Mouse (Mus musculus) liver, embryonic 16.5 days (tissue): Measurements from ENCODE around the gene Mei1. TPM values are rescaled to one million over a fixed set of nuclear protein-coding genes. Genes with fewer than 3 reads are reported as not detected.
A peak's percentile ranks its signal among the peaks of the same experiment; 100 is the strongest.

ENCODE experiments used
- ATAC-seq: fragments of 200-750 bp; cut with Nextera tagmentation; 2 replicates; pipeline ENCODE4 v1.8.0; 2017; ENCODE audit warnings: low read depth, mild to moderate bottlenecking, moderate number of reproducible peaks, moderate library complexity
- H3K27ac ChIP-seq: fragments of 300-500 bp; sonication (generic); 2 replicates; pipeline ENCODE4 v1.5.1; 2014; ENCODE audit warnings: mild to moderate bottlenecking, low read length
- H3K27me3 ChIP-seq: fragments of 300-500 bp; sonication (generic); 2 replicates; pipeline ENCODE4 v1.6.1; 2014; ENCODE audit warnings: low read depth, low read length, mixed read lengths; ENCODE audit not compliant: control insufficient read depth, insufficient read depth
- H3K36me3 ChIP-seq: fragments of 300-500 bp; sonication (generic); 2 replicates; pipeline ENCODE4 v1.6.1; 2014; ENCODE audit warnings: mild to moderate bottlenecking; ENCODE audit not compliant: control insufficient read depth, insufficient read depth
- H3K4me1 ChIP-seq: fragments of 300-500 bp; sonication (generic); 2 replicates; pipeline ENCODE4 v1.6.1; 2014; ENCODE audit warnings: low read depth, low read length, mixed read lengths; ENCODE audit not compliant: control insufficient read depth
- H3K4me2 ChIP-seq: fragments of 300-500 bp; sonication (generic); 2 replicates; pipeline ENCODE4 v1.6.1; 2014; ENCODE audit warnings: low read depth, low read length, mixed read lengths
- H3K4me3 ChIP-seq: fragments of 300-500 bp; sonication (generic); 2 replicates; pipeline ENCODE4 v1.5.1; 2014; ENCODE audit warnings: low read depth, mild to moderate bottlenecking, low read length
- H3K9ac ChIP-seq: fragments of 300-500 bp; sonication (generic); 2 replicates; pipeline ENCODE4 v1.6.1; 2014; ENCODE audit warnings: low read depth, low read length
- H3K9me3 ChIP-seq: fragments of 300-500 bp; sonication (generic); replicated peaks from 2 replicates; pipeline ENCODE4 v1.6.1; 2016; ENCODE audit warnings: low read length; ENCODE audit not compliant: control insufficient read depth
- WGBS: fragments of 180-500 bp; shearing (Covaris S2); extraction: QIAGEN DNeasy Blood & Tissue Kit; methylation state at CpG from one replicate; pipeline ENCODE4 v1.1.7; 2014; ENCODE audit not compliant: insufficient replicate concordance; 5-methylcytosine and 5-hydroxymethylcytosine counted together
- polyA plus RNA-seq: library from polyadenylated mRNA; unstranded; fragments of >200 nt; fragmentation: Nextera tagmentation; extraction: Ambion mirVana; gene quantifications from 2 replicates; pipeline ENCODE4 v1.2.1, GENCODE M21; 2015

Gene Mei1
- polyA plus RNA-seq, 1 experiment from 2014 or later: not detected

GRCm38 (mm10) chr15:82152435-82152834 is 82.6 kb downstream of the Mei1 start:
- Histone ChIP-seq H3K4me3 (no peak overlapping the region), H3K4me2 (no peak overlapping the region)

GRCm38 (mm10) chr15:82156298-82156697 is 86.5 kb downstream of the Mei1 start:
- 34% methylated on average over 6 of the region's 6 CpGs for WGBS
- peaks cover 28% of the 10 kb centered on the region for H3K4me1 ChIP-seq
- no peaks in the 10 kb centered on the region for H3K9me3 ChIP-seq
- H3K36me3 ChIP-seq: no peaks in the 10 kb centered on the region
- no peak for ATAC-seq
- H3K4me2 ChIP-seq: no peak overlapping the region
- H3K4me3 ChIP-seq: no peak overlapping the region
- H3K9ac ChIP-seq: no peak overlapping the region
- H3K27me3 ChIP-seq: no peaks in the 10 kb centered on the region
- H3K27ac ChIP-seq: no peak overlapping the region

More at GRCm38 (mm10) chr15:82152435-82152834, 82.6 kb downstream of the Mei1 start:
- H3K9me3 ChIP-seq: no peaks in the 10 kb centered on the region
- no peaks in the 10 kb centered on the region for H3K36me3 ChIP-seq
- peaks cover 26% of the 10 kb centered on the region for H3K4me1 ChIP-seq
- no peak overlapping the region for H3K27ac ChIP-seq
- no peaks in the 10 kb centered on the region for H3K27me3 ChIP-seq
- ATAC-seq: no peak
- no peak overlapping the region for H3K9ac ChIP-seq
- WGBS: 77% methylated on average over 7 of the region's 7 CpGs

DNA sequence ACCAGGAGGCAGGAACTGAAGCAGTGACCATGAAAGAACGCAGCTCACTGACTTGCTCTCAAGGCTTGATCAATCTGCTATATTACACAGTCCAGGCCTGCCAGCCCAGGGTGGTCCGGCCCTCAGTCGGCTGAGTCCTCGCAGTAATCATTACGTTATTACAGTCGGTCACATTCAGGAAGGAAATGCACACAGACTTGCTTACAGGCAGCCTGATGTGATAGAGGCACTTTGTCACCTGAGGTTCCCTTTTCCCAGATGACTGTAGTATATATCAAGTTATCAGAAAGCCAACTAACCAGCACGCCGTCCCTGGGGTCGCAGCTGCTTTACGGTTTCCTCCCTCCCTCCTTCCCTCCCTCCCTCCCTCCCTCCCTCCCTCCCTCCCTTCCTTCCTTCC is 87.1 kb downstream of the Mei1 start:
- ATAC-seq: no peak
- no peak overlapping the region for H3K4me2 ChIP-seq
- no peaks in the 10 kb centered on the region for H3K9me3 ChIP-seq
- WGBS: 29% methylated on average over 10 of the region's 10 CpGs
- no peaks in the 10 kb centered on the region for H3K36me3 ChIP-seq
- no peak overlapping the region for H3K27ac ChIP-seq
- no peak overlapping the region for H3K4me3 ChIP-seq
- H3K4me1 ChIP-seq: peaks cover 31% of the 10 kb centered on the region
- H3K9ac ChIP-seq: no peak overlapping the region
- H3K27me3 ChIP-seq: no peaks in the 10 kb centered on the region

DNA sequence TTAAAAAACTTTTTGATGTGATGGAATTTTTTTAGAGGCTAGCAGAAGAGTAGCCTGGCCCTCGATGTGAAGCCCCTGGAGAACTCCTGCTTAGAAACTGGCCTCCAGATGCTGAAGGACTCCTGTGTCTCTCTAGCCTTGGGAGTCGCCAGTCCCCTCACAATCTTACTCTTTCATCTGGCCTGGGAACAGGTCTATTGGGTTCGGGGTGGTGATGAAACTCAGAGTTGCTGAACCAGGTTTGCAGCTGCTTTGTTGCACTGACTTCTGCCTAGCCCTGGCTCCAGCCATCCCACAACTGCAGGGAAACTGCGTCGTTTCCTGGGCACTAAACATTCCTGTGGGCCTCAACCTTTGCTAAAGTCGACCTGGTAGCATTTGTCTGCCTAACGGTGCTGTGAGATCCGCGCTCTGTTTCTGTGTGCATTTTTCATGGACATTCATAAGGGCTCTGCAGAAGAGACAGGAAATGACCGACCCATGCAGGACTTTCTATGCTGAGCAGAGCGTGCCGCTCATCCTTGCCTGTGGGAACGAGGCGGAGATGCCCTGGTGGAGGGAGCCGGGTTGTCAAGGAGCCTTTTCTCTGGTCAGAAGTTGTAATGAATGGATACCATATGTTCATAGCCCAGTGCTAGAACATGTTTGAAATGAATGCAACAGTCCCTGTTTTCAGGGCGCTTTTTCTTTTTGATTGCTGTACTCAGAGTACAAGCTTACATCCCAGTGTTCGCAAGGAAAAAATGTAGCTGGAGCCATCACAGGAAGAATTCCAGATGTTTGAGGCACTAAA is 88.6 kb downstream of the Mei1 start:
- no peaks in the 10 kb centered on the region for H3K36me3 ChIP-seq
- WGBS: 61% methylated on average over 17 of the region's 17 CpGs
- no peaks in the 10 kb centered on the region for H3K9me3 ChIP-seq
- H3K9ac ChIP-seq: no peak overlapping the region
- H3K4me1 ChIP-seq: peaks cover 32% of the 10 kb centered on the region
- no peaks in the 10 kb centered on the region for H3K27me3 ChIP-seq
- no peak overlapping the region for H3K4me2 ChIP-seq
- no peak overlapping the region for H3K4me3 ChIP-seq
- H3K27ac ChIP-seq: no peak overlapping the region
- ATAC-seq: no peak

- Histone ChIP-seq H3K27ac (no peak overlapping the region; the same call in 1 of the 2 replicates), H3K36me3 (no peaks in the 10 kb centered on the region), H3K4me1 (peaks cover 43% of the 10 kb centered on the region), H3K4me3 (no peak overlapping the region), H3K27me3 (no peaks in the 10 kb centered on the region), H3K9ac (no peak overlapping the region), H3K4me2 (no peak overlapping the region), H3K9me3 (no peaks in the 10 kb centered on the region)
- no peak for ATAC-seq
- WGBS: 76% methylated on average over 9 of the region's 9 CpGs
These were observed 89.7 kb downstream of the Mei1 start for GRCm38 (mm10) chr15:82159471-82159870.

- H3K27ac ChIP-seq: no peak overlapping the region
- H3K4me3 ChIP-seq: no peak overlapping the region
- peaks cover 56% of the 10 kb centered on the region for H3K4me1 ChIP-seq
- H3K27me3 ChIP-seq: no peaks in the 10 kb centered on the region
- H3K36me3 ChIP-seq: no peaks in the 10 kb centered on the region
- H3K4me2 ChIP-seq: no peak overlapping the region
- H3K9ac ChIP-seq: no peak overlapping the region
- H3K9me3 ChIP-seq: no peaks in the 10 kb centered on the region
- no peak for ATAC-seq
- 58% methylated on average over 11 of the region's 11 CpGs for WGBS
These were observed 91.2 kb downstream of the Mei1 start for GRCm38 (mm10) chr15:82160731-82161640.

- no peak overlapping the region for H3K27ac ChIP-seq
These were observed 92.3 kb downstream of the Mei1 start for GRCm38 (mm10) chr15:82161965-82162600.

GRCm38 (mm10) chr15:82163356-82164060 is 93.7 kb downstream of the Mei1 start:
- Histone ChIP-seq H3K4me3 (no peak overlapping the region), H3K36me3 (no peaks in the 10 kb centered on the region), H3K27me3 (no peaks in the 10 kb centered on the region), H3K27ac (peak overlapping the region; percentile 75), H3K4me2 (peak overlapping the region; percentile 36; the same call in 1 of the 2 replicates), H3K9ac (peak overlapping the region; percentile 0; the same call in 1 of the 2 replicates), H3K4me1 (peaks cover 65% of the 10 kb centered on the region), H3K9me3 (no peaks in the 10 kb centered on the region)
- no peak for ATAC-seq
- WGBS: 67% methylated on average over 10 of the region's 10 CpGs

More at GRCm38 (mm10) chr15:82161965-82162600, 92.3 kb downstream of the Mei1 start:
- WGBS: 83% methylated on average over 12 of the region's 12 CpGs
- Histone ChIP-seq H3K4me3 (no peak overlapping the region), H3K9me3 (no peaks in the 10 kb centered on the region), H3K4me1 (peaks cover 67% of the 10 kb centered on the region), H3K36me3 (no peaks in the 10 kb centered on the region), H3K9ac (no peak overlapping the region), H3K4me2 (no peak overlapping the region), H3K27me3 (no peaks in the 10 kb centered on the region)
- ATAC-seq: no peak
